Mouse (Mus musculus) bone marrow, adult 2 months (tissue): ENCODE measurements around the gene Tarbp1.
A peak's percentile ranks its signal among the peaks of the same experiment; 100 is the strongest.

Experiments used
- CTCF ChIP-seq: fragments of 200-500 bp; IDR thresholded peaks from 2 replicates; pipeline ENCODE4 v1.5.1; 2011; ENCODE audit warnings: low read length, control low read depth; ENCODE audit not compliant: control insufficient read depth, insufficient read depth
- POLR2A ChIP-seq: fragments of 200-500 bp; IDR thresholded peaks from 2 replicates; pipeline ENCODE4 v1.6.1; 2011; ENCODE audit warnings: low read depth, mild to moderate bottlenecking, control low read depth, low read length, borderline replicate concordance; ENCODE audit not compliant: control insufficient read depth

DNA sequence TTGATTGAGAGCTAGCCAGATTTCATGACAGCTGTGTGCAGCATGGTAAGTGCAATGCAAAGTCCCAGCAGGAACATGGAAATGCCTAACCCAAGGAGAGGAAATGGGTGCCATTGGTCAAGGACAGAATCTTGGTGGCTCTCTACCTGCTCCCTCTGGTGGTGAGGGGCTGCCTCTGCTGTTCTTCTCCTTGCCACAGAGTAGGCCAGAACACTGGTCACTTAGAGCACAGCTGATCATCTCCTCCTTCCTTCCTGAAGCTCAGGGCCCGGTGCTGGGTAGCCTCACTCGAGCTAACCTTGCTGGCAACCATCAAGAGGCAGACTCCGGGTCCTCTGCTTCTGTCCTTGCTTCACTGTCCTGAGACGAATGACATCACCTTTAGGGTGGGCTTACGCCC is 92.1 kb downstream of the Tarbp1 start:
- TF ChIP-seq POLR2A (no peak), CTCF (peak; percentile 45; the same call in 1 of the 2 replicates)
